Mouse (Mus musculus) lung, adult 2 months (tissue): ENCODE data around the gene Acacb. TPM values are rescaled to one million over a fixed set of nuclear protein-coding genes. Genes with fewer than 3 reads are reported as not detected.

Source experiments
- DNase-seq: peaks from one replicate; pipeline ENCODE4 v3.0.0; 2022
- H3K4me1 ChIP-seq: fragments of 200-500 bp; 2 replicates; pipeline ENCODE4 v1.6.1; 2011; ENCODE audit warnings: low read length; ENCODE audit not compliant: control insufficient read depth, insufficient read depth
- H3K4me3 ChIP-seq: fragments of 200-500 bp; replicated peaks from 2 replicates; pipeline ENCODE3; 2011; ENCODE audit warnings: low read depth, mild to moderate bottlenecking, control low read depth, low read length; ENCODE audit errors: extremely low read depth
- CTCF ChIP-seq: fragments of 200-500 bp; IDR thresholded peaks from 2 replicates; pipeline ENCODE4 v1.5.1; 2011; ENCODE audit warnings: mild to moderate bottlenecking, low read length, control low read depth; ENCODE audit not compliant: insufficient read depth
- POLR2A ChIP-seq: fragments of 200-500 bp; IDR thresholded peaks from 2 replicates; pipeline ENCODE4 v1.6.1; 2011; ENCODE audit warnings: low read depth, mild to moderate bottlenecking, control low read depth, low read length, borderline replicate concordance; ENCODE audit errors: extremely low read depth
- WGBS: fragments of 180-500 bp; shearing (Covaris S2); methylation state at CpG from one replicate; pipeline ENCODE4 v1.1.7; 2018; 5-methylcytosine and 5-hydroxymethylcytosine counted together
- polyA plus RNA-seq: library from polyadenylated mRNA; depleted of rRNA; stranded (reverse); fragments of >200 nt; gene quantifications from 2 replicates; pipeline ENCODE4 v1.2.3, GENCODE M21; 2012

The Acacb gene
- polyA plus RNA-seq, 1 experiment: 37.5 TPM

GRCm38 (mm10) chr5:114248174-114248589 is 101.8 kb downstream of the Acacb start:
- peak; percentile 67 for DNase-seq
- WGBS: 18% methylated on average over 14 of the region's 14 CpGs
- Histone ChIP-seq H3K4me1 (no peaks in the 10 kb centered on the region), H3K4me3 (no peak overlapping the region)
- TF ChIP-seq POLR2A (no peak), CTCF (peak; percentile 82)

GRCm38 (mm10) chr5:114259495-114259894 is 113.2 kb downstream of the Acacb start:
- DNase-seq: no peak
- Histone ChIP-seq H3K4me3 (no peak overlapping the region), H3K4me1 (no peaks in the 10 kb centered on the region)
- TF ChIP-seq CTCF (no peak), POLR2A (no peak)
- WGBS: 59% methylated on average over 10 of the region's 10 CpGs

GRCm38 (mm10) chr5:114261494-114261893 is 115.2 kb downstream of the Acacb start:
- Histone ChIP-seq H3K4me3 (no peak overlapping the region), H3K4me1 (no peaks in the 10 kb centered on the region)
- TF ChIP-seq POLR2A (no peak), CTCF (no peak)
- DNase-seq: no peak

GRCm38 (mm10) chr5:114264030-114264459 is 117.7 kb downstream of the Acacb start:
- Histone ChIP-seq H3K4me3 (no peak overlapping the region), H3K4me1 (no peaks in the 10 kb centered on the region)
- no peak for DNase-seq
- 56% methylated on average over 8 of the region's 8 CpGs for WGBS
- no peak for TF ChIP-seq CTCF
- TF ChIP-seq POLR2A: no peak

- 73% methylated on average over 8 of the region's 8 CpGs for WGBS
- Histone ChIP-seq H3K4me3 (no peak overlapping the region), H3K4me1 (no peaks in the 10 kb centered on the region)
- DNase-seq: no peak
- TF ChIP-seq POLR2A (no peak), CTCF (no peak)
Measured at GRCm38 (mm10) chr5:114264791-114265190, 118.5 kb downstream of the Acacb start.

- DNase-seq: peak; percentile 30
- no peak for TF ChIP-seq POLR2A
- no peak for TF ChIP-seq CTCF
- Histone ChIP-seq H3K4me1 (no peaks in the 10 kb centered on the region), H3K4me3 (no peak overlapping the region)
- 22% methylated on average over 7 of the region's 7 CpGs for WGBS
Measured at GRCm38 (mm10) chr5:114268646-114269045, 122.3 kb downstream of the Acacb start.

GRCm38 (mm10) chr5:114269499-114269898 is 123.2 kb downstream of the Acacb start:
- H3K4me3 ChIP-seq: no peak overlapping the region
- no peak for DNase-seq
- 40% methylated on average over 7 of the region's 7 CpGs for WGBS
- H3K4me1 ChIP-seq: no peaks in the 10 kb centered on the region
- TF ChIP-seq CTCF: no peak
- no peak for TF ChIP-seq POLR2A

GRCm38 (mm10) chr5:114269984-114270383 is 123.6 kb downstream of the Acacb start:
- 20% methylated on average over 12 of the region's 12 CpGs for WGBS
- H3K4me1 ChIP-seq: no peaks in the 10 kb centered on the region
- no peak for TF ChIP-seq CTCF
- no peak for TF ChIP-seq POLR2A
- no peak for DNase-seq
- no peak overlapping the region for H3K4me3 ChIP-seq

- DNase-seq: no peak
- TF ChIP-seq CTCF (no peak), POLR2A (no peak)
- under 1% methylated on average over 56 of the region's 56 CpGs for WGBS
- Histone ChIP-seq H3K4me1 (no peaks in the 10 kb centered on the region), H3K4me3 (no peak within 1 kb of the TSS)
Measured at GRCm38 (mm10) chr5:114273693-114274402, 127.5 kb downstream of the Acacb start, which contains the start of gene Foxn4. Gene Foxn4, minus strand, starts transcription at chr5:114273807.

- no peaks in the 10 kb centered on the region for H3K4me1 ChIP-seq
- TF ChIP-seq POLR2A (no peak), CTCF (no peak)
- 34% methylated on average over 8 of the region's 8 CpGs for WGBS
- DNase-seq: no peak
- no peak overlapping the region for H3K4me3 ChIP-seq
Measured at GRCm38 (mm10) chr5:114275339-114275738, 129.0 kb downstream of the Acacb start.

GRCm38 (mm10) chr5:114275991-114276390 is 129.7 kb downstream of the Acacb start:
- 32% methylated on average over 16 of the region's 16 CpGs for WGBS
- Histone ChIP-seq H3K4me1 (no peaks in the 10 kb centered on the region), H3K4me3 (no peak overlapping the region)
- TF ChIP-seq CTCF: no peak
- no peak for DNase-seq
